ENCODE assay signal across 8 mouse cellular contexts in the genomic region with DNA sequence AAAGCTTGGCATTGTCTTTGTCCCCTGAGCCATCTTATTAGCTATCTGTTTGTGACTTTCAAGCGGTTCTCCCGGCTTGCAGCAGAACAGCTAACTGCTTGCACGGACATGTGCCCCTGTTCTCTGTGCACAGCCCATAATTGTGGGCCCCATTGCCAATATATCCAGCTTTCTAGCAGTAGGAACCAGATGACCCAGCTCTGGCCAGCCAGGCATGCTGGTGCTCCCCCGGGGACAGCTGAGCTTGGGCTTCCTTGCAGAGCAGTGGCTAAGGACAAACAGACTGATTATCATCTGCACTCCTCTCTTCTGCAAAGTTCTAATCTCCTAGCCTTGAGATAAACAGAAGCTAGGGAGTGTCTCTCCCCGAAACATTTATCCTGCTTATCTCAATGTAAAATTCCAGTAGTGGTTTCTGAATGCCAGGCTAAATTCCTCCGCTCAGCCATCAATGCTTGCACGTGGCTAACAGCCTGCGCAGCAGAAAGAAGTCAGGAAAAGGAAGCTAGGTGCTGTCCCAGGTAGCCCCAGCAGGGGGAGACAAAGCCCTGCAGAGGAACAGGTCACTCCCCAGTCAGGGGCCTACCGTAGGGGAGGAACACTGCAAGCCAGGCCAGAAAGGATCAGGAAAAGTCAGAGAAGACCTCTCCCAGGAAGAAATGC. TPM values are rescaled to one million over a fixed set of nuclear protein-coding genes. Genes with fewer than 3 reads are reported as not detected.
DNase-seq lines count a peak whose midpoint lies in the region; ATAC-seq and TF ChIP-seq lines count a peak whose summit lies in the region.

No protein-coding gene starts in this region.

- H3K4me1 ChIP-seq in embryonic facial prominence, embryonic 15.5 days = peaks cover 43% of the 10 kb centered on the region
- peaks cover 41% of the 10 kb centered on the region for H3K4me1 ChIP-seq in heart, embryonic 11.5 days (ENCODE audit: control insufficient read depth, insufficient read depth, low read length)
- H3K4me1 ChIP-seq in kidney, embryonic 15.5 days = peaks cover 42% of the 10 kb centered on the region
- H3K4me1 ChIP-seq in liver, adult 2 months (ENCODE audit: control insufficient read depth, insufficient read depth, low read length) = peaks cover 10% of the 10 kb centered on the region
- H3K4me1 ChIP-seq in stomach, embryonic 14.5 days (ENCODE audit: control insufficient read depth, insufficient read depth, low read length) = peaks cover 11% of the 10 kb centered on the region; the same call in 1 of the 2 replicates

- H3K4me2 ChIP-seq in embryonic facial prominence, embryonic 15.5 days (replicated peaks) = no peak overlapping the region
- peak overlapping the region; percentile 29; the same call in 1 of the 2 replicates for H3K4me2 ChIP-seq in heart, embryonic 11.5 days
- H3K4me2 ChIP-seq in kidney, embryonic 15.5 days = no peak overlapping the region
- no peak overlapping the region for H3K4me2 ChIP-seq in stomach, embryonic 14.5 days (replicated peaks; ENCODE audit: low read depth, low read length)

- H3K27ac ChIP-seq in embryonic facial prominence, embryonic 15.5 days (replicated peaks) = 0 out of 2 replicates have a peak overlapping the region, but pooled peaks have one; percentile 52
- H3K27ac ChIP-seq in heart, embryonic 11.5 days (ENCODE audit: low read depth, low read length) = peak overlapping the region; percentile 25; the same call in 1 of the 2 replicates
- H3K27ac ChIP-seq in kidney, embryonic 15.5 days = no peak overlapping the region
- H3K27ac ChIP-seq in liver, adult 2 months (replicated peaks; ENCODE audit: insufficient read depth, low read depth, low read length) = no peak overlapping the region
- H3K27ac ChIP-seq in stomach, embryonic 14.5 days (ENCODE audit: low read length) = no peak overlapping the region

- ATAC-seq in embryonic facial prominence, embryonic 15.5 days (ENCODE audit: insufficient number of reproducible peaks, low FRiP score, low TSS enrichment, low read depth) = peak; percentile 67
- peak; percentile 31; the same call in 1 of the 2 replicates for ATAC-seq in heart, embryonic 11.5 days (replicated peaks; ENCODE audit: insufficient number of reproducible peaks, low FRiP score, low TSS enrichment)
- ATAC-seq in kidney, embryonic 15.5 days (replicated peaks; ENCODE audit: low FRiP score) = peak; percentile 82
- peak; percentile 66; the same call in 1 of the 2 replicates for ATAC-seq in stomach, embryonic 14.5 days (ENCODE audit: insufficient number of reproducible peaks, insufficient read depth, low FRiP score, low read depth)

- peak; percentile 98 for TF ChIP-seq CTCF in liver, adult 2 months (IDR thresholded peaks at IDR 0.05; ENCODE audit: low read depth, low read length)

- H3K27me3 ChIP-seq in embryonic facial prominence, embryonic 15.5 days = no peaks in the 10 kb centered on the region
- H3K27me3 ChIP-seq in heart, embryonic 11.5 days (ENCODE audit: control insufficient read depth, insufficient read depth, low read length) = no peaks in the 10 kb centered on the region
- peaks cover 14% of the 10 kb centered on the region for H3K27me3 ChIP-seq in kidney, embryonic 15.5 days
- H3K27me3 ChIP-seq in liver, adult 2 months (ENCODE audit: control insufficient read depth, insufficient read depth, low read length) = no peaks in the 10 kb centered on the region
- no peaks in the 10 kb centered on the region for H3K27me3 ChIP-seq in stomach, embryonic 14.5 days (ENCODE audit: control insufficient read depth, insufficient read depth, low read length)

- no peaks in the 10 kb centered on the region for H3K36me3 ChIP-seq in embryonic facial prominence, embryonic 15.5 days
- no peaks in the 10 kb centered on the region for H3K36me3 ChIP-seq in heart, embryonic 11.5 days (ENCODE audit: control insufficient read depth, insufficient read depth, low read length)
- no peaks in the 10 kb centered on the region for H3K36me3 ChIP-seq in kidney, embryonic 15.5 days
- H3K36me3 ChIP-seq in liver, adult 2 months (ENCODE audit: control insufficient read depth, insufficient read depth, low read length) = no peaks in the 10 kb centered on the region
- H3K36me3 ChIP-seq in stomach, embryonic 14.5 days (ENCODE audit: control insufficient read depth, insufficient read depth, low read length) = no peaks in the 10 kb centered on the region

- H3K9ac ChIP-seq in embryonic facial prominence, embryonic 15.5 days = no peak overlapping the region
- 0 out of 2 replicates have a peak overlapping the region, but pooled peaks have one; percentile 48 for H3K9ac ChIP-seq in heart, embryonic 11.5 days (ENCODE audit: low read depth, low read length)
- no peak overlapping the region for H3K9ac ChIP-seq in kidney, embryonic 15.5 days
- no peak overlapping the region for H3K9ac ChIP-seq in liver, adult 2 months (ENCODE audit: low read depth, low read length)
- H3K9ac ChIP-seq in stomach, embryonic 14.5 days (replicated peaks; ENCODE audit: low read depth, low read length) = 0 out of 2 replicates have a peak overlapping the region, but pooled peaks have one; percentile 7

- H3K79me2 ChIP-seq in liver, adult 2 months (ENCODE audit: control insufficient read depth, insufficient read depth, low read length) = 0 out of 2 replicates have a peak, but pooled peaks cover 4% of the 10 kb centered on the region

- TF ChIP-seq POLR2A in liver, adult 2 months (IDR thresholded peaks at IDR 0.05; ENCODE audit: extremely low read depth, insufficient read depth, low read length) = no peak

- no peak overlapping the region for H3K4me3 ChIP-seq in embryonic facial prominence, embryonic 15.5 days (replicated peaks)
- no peak overlapping the region for H3K4me3 ChIP-seq in heart, embryonic 11.5 days (ENCODE audit: low read depth, low read length)
- H3K4me3 ChIP-seq in kidney, embryonic 15.5 days (replicated peaks) = no peak overlapping the region
- H3K4me3 ChIP-seq in liver, adult 2 months (ENCODE audit: insufficient read depth, low read depth, low read length) = no peak overlapping the region
- no peak overlapping the region for H3K4me3 ChIP-seq in stomach, embryonic 14.5 days (ENCODE audit: low read depth, low read length)

- 7% methylated on average over 9 of the region's 9 CpGs for WGBS in embryonic facial prominence, embryonic 15.5 days
- WGBS in heart, embryonic 11.5 days (ENCODE audit: insufficient replicate concordance) = 18% methylated on average over 9 of the region's 9 CpGs
- WGBS in kidney, embryonic 15.5 days = 29% methylated on average over 9 of the region's 9 CpGs
- 24% methylated on average over 9 of the region's 9 CpGs for WGBS in liver, adult 2 months
- WGBS in stomach, embryonic 14.5 days = 18% methylated on average over 9 of the region's 9 CpGs

- H3K9me3 ChIP-seq in embryonic facial prominence, embryonic 15.5 days (replicated peaks) = no peaks in the 10 kb centered on the region
- no peaks in the 10 kb centered on the region for H3K9me3 ChIP-seq in heart, embryonic 11.5 days (replicated peaks; ENCODE audit: control insufficient read depth, low read length)
- H3K9me3 ChIP-seq in kidney, embryonic 15.5 days (replicated peaks) = no peaks in the 10 kb centered on the region
- no peaks in the 10 kb centered on the region for H3K9me3 ChIP-seq in stomach, embryonic 14.5 days (ENCODE audit: control insufficient read depth, low read depth, low read length)

- DNase-seq in A20 (ENCODE audit: low read depth, low spot score) = peak; percentile 70
- DNase-seq in adrenal gland, postnatal 4 days (ENCODE audit: low spot score in 2 of 2) = peak; percentile 86 to 91
- DNase-seq in liver, adult 2 months (ENCODE audit: extremely low read depth, low read depth, low spot score) = peak; percentile 53
- peak; percentile 69 to 73 for DNase-seq in natural killer cell, adult 2 months (ENCODE audit: low spot score in 2 of 2)

RNA-seq across cellular contexts. Expression of a gene that starts 3.6 kb away (rescaled TPM):
- 1 to 10 TPM; 1.2 to 2.5 TPM for total RNA-seq in adrenal gland, postnatal 4 days (2021)
- 2.4 and 3.1 TPM in 2 replicates for polyA plus RNA-seq in embryonic facial prominence, embryonic 15.5 days (2015; fragmentation: Nextera tagmentation; extraction: Ambion mirVana)
- 0.63 TPM in 1 of 2 replicates, not detected in the other for polyA plus RNA-seq in heart, embryonic 11.5 days (2014; fragmentation: Nextera tagmentation; extraction: Ambion mirVana)
- polyA plus RNA-seq in kidney, embryonic 15.5 days (2015; fragmentation: Nextera tagmentation; extraction: Ambion mirVana) = 8.3 and 9.6 TPM in 2 replicates
- total RNA-seq in liver, adult 2 months (2014; rRNA removed) = 20.7 and 27.0 TPM in 2 replicates
- 14.7 and 18.8 TPM in 2 replicates for polyA plus RNA-seq in liver, adult 2 months (2012; rRNA removed)
- 5.4 and 5.6 TPM in 2 replicates for polyA plus RNA-seq in stomach, embryonic 14.5 days (2014; fragmentation: Nextera tagmentation; extraction: Ambion mirVana)

RNA-seq across cellular contexts. Expression of a gene that starts 20.1 kb away (rescaled TPM):
- not detected for total RNA-seq in adrenal gland, postnatal 4 days (2021)
- not detected in 2 replicates for polyA plus RNA-seq in embryonic facial prominence, embryonic 15.5 days (2015; fragmentation: Nextera tagmentation; extraction: Ambion mirVana)
- polyA plus RNA-seq in heart, embryonic 11.5 days (2014; fragmentation: Nextera tagmentation; extraction: Ambion mirVana) = not detected in 2 replicates
- not detected in 2 replicates for polyA plus RNA-seq in kidney, embryonic 15.5 days (2015; fragmentation: Nextera tagmentation; extraction: Ambion mirVana)
- total RNA-seq in liver, adult 2 months (2014; rRNA removed) = not detected in 2 replicates
- polyA plus RNA-seq in liver, adult 2 months (2012; rRNA removed) = not detected in 2 replicates
- polyA plus RNA-seq in stomach, embryonic 14.5 days (2014; fragmentation: Nextera tagmentation; extraction: Ambion mirVana) = not detected in 2 replicates

RNA-seq across cellular contexts. Expression of a gene that starts 25.5 kb away (rescaled TPM):
- 10 to 100 TPM; 54.7 to 56.7 TPM for total RNA-seq in adrenal gland, postnatal 4 days (2021)
- polyA plus RNA-seq in embryonic facial prominence, embryonic 15.5 days (2015; fragmentation: Nextera tagmentation; extraction: Ambion mirVana) = 55.0 and 56.8 TPM in 2 replicates
- polyA plus RNA-seq in heart, embryonic 11.5 days (2014; fragmentation: Nextera tagmentation; extraction: Ambion mirVana) = 115 and 138 TPM in 2 replicates
- polyA plus RNA-seq in kidney, embryonic 15.5 days (2015; fragmentation: Nextera tagmentation; extraction: Ambion mirVana) = 42.6 and 43.9 TPM in 2 replicates
- total RNA-seq in liver, adult 2 months (2014; rRNA removed) = 20.1 and 22.4 TPM in 2 replicates
- 3.4 and 4.8 TPM in 2 replicates for polyA plus RNA-seq in liver, adult 2 months (2012; rRNA removed)
- 54.3 and 60.7 TPM in 2 replicates for polyA plus RNA-seq in stomach, embryonic 14.5 days (2014; fragmentation: Nextera tagmentation; extraction: Ambion mirVana)

RNA-seq across cellular contexts. Expression of a gene that starts 58.2 kb away (rescaled TPM):
- 1 to 10 TPM; 1.6 to 2.2 TPM for total RNA-seq in adrenal gland, postnatal 4 days (2021)
- polyA plus RNA-seq in embryonic facial prominence, embryonic 15.5 days (2015; fragmentation: Nextera tagmentation; extraction: Ambion mirVana) = 1.6 and 1.7 TPM in 2 replicates
- polyA plus RNA-seq in heart, embryonic 11.5 days (2014; fragmentation: Nextera tagmentation; extraction: Ambion mirVana) = 0.16 TPM in 1 of 2 replicates, not detected in the other
- 0.38 and 0.48 TPM in 2 replicates for polyA plus RNA-seq in kidney, embryonic 15.5 days (2015; fragmentation: Nextera tagmentation; extraction: Ambion mirVana)
- total RNA-seq in liver, adult 2 months (2014; rRNA removed) = 0.37 and 0.74 TPM in 2 replicates
- 0.20 and 0.27 TPM in 2 replicates for polyA plus RNA-seq in liver, adult 2 months (2012; rRNA removed)
- polyA plus RNA-seq in stomach, embryonic 14.5 days (2014; fragmentation: Nextera tagmentation; extraction: Ambion mirVana) = 0.29 and 1.3 TPM in 2 replicates

Comparison
In these comparisons a context has a peak if more than half of its experiments do, and no peak if none do; other contexts are left out.
1. ATAC-seq: peak in every context shown above with its lines; median percentile 82 in kidney, embryonic 15.5 days; 67 in embryonic facial prominence, embryonic 15.5 days; 66 in stomach, embryonic 14.5 days; 31 in heart, embryonic 11.5 days.
2. H3K27ac ChIP-seq: peak in embryonic facial prominence, embryonic 15.5 days (single experiment) and heart, embryonic 11.5 days (single experiment); none in kidney, embryonic 15.5 days (single experiment), liver, adult 2 months (single experiment) and stomach, embryonic 14.5 days (single experiment).
3. H3K9ac ChIP-seq: peak in heart, embryonic 11.5 days (single experiment) and stomach, embryonic 14.5 days (single experiment); none in embryonic facial prominence, embryonic 15.5 days (single experiment), kidney, embryonic 15.5 days (single experiment) and liver, adult 2 months (single experiment).
4. Peak in every context shown above with its lines, with median percentiles within 50 percentile points of each other: DNase-seq.